Mouse (Mus musculus): ENCODE measurements around the gene Mgat4a. TPM values are rescaled to one million over a fixed set of nuclear protein-coding genes. Genes with fewer than 3 reads are reported as not detected.

Mgat4a gene
- polyA plus RNA-seq, 1 experiment = 16.2 TPM

- no peak for DNase-seq (ENCODE audit: extremely low spot score in 1 of 2, low spot score in 1 of 2)
These were observed 132.1 kb downstream of the Mgat4a start for GRCm38 (mm10) chr1:37408678-37409077.

- DNase-seq (ENCODE audit: extremely low spot score in 1 of 2, low spot score in 1 of 2) = no peak
These were observed 132.8 kb downstream of the Mgat4a start for GRCm38 (mm10) chr1:37408059-37408458.

DNA sequence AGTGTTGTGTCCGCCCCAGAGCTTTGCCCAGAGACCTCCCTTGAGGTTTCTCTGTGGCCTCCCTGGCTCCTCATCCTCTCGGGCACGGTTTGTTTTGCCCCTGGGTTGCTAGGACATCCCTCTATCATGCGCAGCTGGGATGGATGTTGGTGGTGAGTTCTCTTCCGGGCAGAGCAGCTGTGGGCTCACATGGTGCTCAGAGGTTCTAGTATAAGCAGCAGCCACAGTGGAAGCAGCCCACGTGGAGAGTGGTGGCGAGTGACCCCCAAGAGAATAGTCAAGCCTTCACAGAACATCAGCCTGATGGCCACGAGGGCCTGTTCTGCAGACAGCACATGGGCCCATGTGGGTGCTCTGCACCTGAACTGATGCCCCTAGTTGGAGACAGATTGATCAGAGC, 133.6 kb downstream of the Mgat4a start:
- no peak for DNase-seq (ENCODE audit: extremely low spot score in 1 of 2, low spot score in 1 of 2)

- no peak for DNase-seq (ENCODE audit: extremely low spot score in 1 of 2, low spot score in 1 of 2)
These were observed 135.7 kb downstream of the Mgat4a start for GRCm38 (mm10) chr1:37405137-37405536.

DNA sequence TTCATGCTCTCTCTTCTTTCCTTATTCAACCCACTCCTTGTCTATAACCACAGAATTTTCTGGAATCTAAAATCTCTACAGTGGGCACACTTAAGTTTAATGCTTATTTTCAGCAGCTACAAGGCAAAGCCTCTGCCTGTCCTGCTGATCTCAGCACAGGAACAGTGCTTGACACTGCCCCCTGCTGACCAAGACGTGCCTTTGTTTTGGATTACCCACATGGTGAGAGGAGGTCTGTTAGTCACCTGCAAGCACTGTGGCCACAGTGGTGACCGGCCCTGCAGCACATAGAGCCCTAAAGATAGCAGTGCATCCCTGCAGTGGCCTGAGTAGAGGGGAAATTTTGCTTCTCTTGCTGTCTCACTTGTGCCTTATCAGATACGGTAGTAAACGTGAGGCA, 139.1 kb downstream of the Mgat4a start:
- peak; percentile 42 to 78 for DNase-seq (ENCODE audit: extremely low spot score in 1 of 2, low spot score in 1 of 2)

DNA sequence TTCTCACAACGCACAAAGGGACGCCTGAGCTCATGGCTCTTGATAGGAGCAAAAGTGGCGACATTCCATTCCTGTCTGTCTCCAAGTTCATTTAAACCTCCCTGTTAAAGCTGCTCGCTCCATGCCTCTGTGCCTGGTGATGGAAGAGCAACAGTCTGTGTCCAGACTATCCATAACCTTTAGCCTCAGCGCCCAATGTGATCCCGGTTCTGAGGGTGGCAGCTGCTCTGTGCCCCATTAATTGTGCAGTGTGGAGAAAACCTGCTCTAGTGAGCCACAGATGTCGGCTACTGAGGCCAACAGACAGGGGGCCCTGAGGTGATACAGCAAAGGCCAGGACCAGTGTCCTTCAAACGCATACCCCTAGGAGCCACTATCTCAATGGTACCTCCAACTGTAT, 141.1 kb downstream of the Mgat4a start:
- no peak for DNase-seq (ENCODE audit: extremely low spot score in 1 of 2, low spot score in 1 of 2)

- no peak for DNase-seq (ENCODE audit: extremely low spot score in 1 of 2, low spot score in 1 of 2)
These were observed 141.9 kb downstream of the Mgat4a start for GRCm38 (mm10) chr1:37398961-37399360.

GRCm38 (mm10) chr1:37396481-37396880, 144.3 kb downstream of the Mgat4a start:
- no peak for DNase-seq (ENCODE audit: extremely low spot score in 1 of 2, low spot score in 1 of 2)

GRCm38 (mm10) chr1:37393174-37393573, 147.6 kb downstream of the Mgat4a start:
- peak in 1 of 2 experiments; percentile 55 for DNase-seq (ENCODE audit: extremely low spot score in 1 of 2, low spot score in 1 of 2)

Other genes starting within 250 kb of the Mgat4a start
- 85.8 and 89.0 TPM in 2 replicates for gene Inpp4a, start 241.2 kb downstream of the Mgat4a start, polyA plus RNA-seq (2012; rRNA removed)
- gene Coa5, start 110.9 kb downstream of the Mgat4a start, polyA plus RNA-seq (2012; rRNA removed) = 74.3 and 78.6 TPM in 2 replicates
- gene Unc50, start 110.9 kb downstream of the Mgat4a start, polyA plus RNA-seq (2012; rRNA removed) = 74.5 and 79.0 TPM in 2 replicates
- 143 and 163 TPM in 2 replicates for gene 2010300C02Rik, start 179.1 kb upstream of the Mgat4a start, polyA plus RNA-seq (2012; rRNA removed)

Measured in frontal cortex, adult 2 months (tissue).